Mouse (Mus musculus): ENCODE data around the gene Prickle1. TPM values are rescaled to one million over a fixed set of nuclear protein-coding genes. Genes with fewer than 3 reads are reported as not detected.
A peak's percentile ranks its signal among the peaks of the same experiment; 100 is the strongest.

Gene Prickle1
- polyA plus RNA-seq, 1 experiment from 2014 or later = 16.9 TPM

GRCm38 (mm10) chr15:93615031-93615430, 19.3 kb upstream of the Prickle1 start:
- no peaks in the 10 kb centered on the region for H3K4me1 ChIP-seq
- no peaks in the 10 kb centered on the region for H3K27me3 ChIP-seq
- ATAC-seq (ENCODE audit: low FRiP score, low read depth) = no peak
- H3K4me3 ChIP-seq = no peak overlapping the region
- no peak overlapping the region for H3K27ac ChIP-seq (replicated peaks)
- H3K36me3 ChIP-seq = no peaks in the 10 kb centered on the region
- no peak overlapping the region for H3K4me2 ChIP-seq (replicated peaks)
- H3K9ac ChIP-seq (replicated peaks) = no peak overlapping the region
- WGBS = 76% methylated on average over 3 of the region's 3 CpGs
- H3K9me3 ChIP-seq = peaks cover 8% of the 10 kb centered on the region; the same call in 1 of the 2 replicates

GRCm38 (mm10) chr15:93613606-93614005, 17.9 kb upstream of the Prickle1 start:
- Histone ChIP-seq H3K4me1 (no peaks in the 10 kb centered on the region), H3K9me3 (peaks cover 8% of the 10 kb centered on the region; the same call in 1 of the 2 replicates), H3K4me3 (no peak overlapping the region), H3K36me3 (no peaks in the 10 kb centered on the region), H3K4me2 (replicated peaks) (no peak overlapping the region), H3K27me3 (no peaks in the 10 kb centered on the region), H3K27ac (replicated peaks) (no peak overlapping the region), H3K9ac (replicated peaks) (no peak overlapping the region)
- no peak for ATAC-seq (ENCODE audit: low FRiP score, low read depth)
- 77% methylated on average over 3 of the region's 3 CpGs for WGBS

- no peaks in the 10 kb centered on the region for H3K27me3 ChIP-seq
- no peak for ATAC-seq (ENCODE audit: low FRiP score, low read depth)
- H3K9me3 ChIP-seq = peaks cover 8% of the 10 kb centered on the region; the same call in 1 of the 2 replicates
- WGBS = 87% methylated on average over 16 of the region's 16 CpGs
- H3K27ac ChIP-seq (replicated peaks) = no peak overlapping the region
- no peak overlapping the region for H3K4me2 ChIP-seq (replicated peaks)
- no peak overlapping the region for H3K4me3 ChIP-seq
- H3K4me1 ChIP-seq = no peaks in the 10 kb centered on the region
- no peak overlapping the region for H3K9ac ChIP-seq (replicated peaks)
- no peaks in the 10 kb centered on the region for H3K36me3 ChIP-seq
These were observed 16.0 kb upstream of the Prickle1 start for GRCm38 (mm10) chr15:93611536-93612300.

GRCm38 (mm10) chr15:93610721-93611201, 15.1 kb upstream of the Prickle1 start:
- H3K27me3 ChIP-seq = no peaks in the 10 kb centered on the region
- H3K9ac ChIP-seq (replicated peaks) = no peak overlapping the region
- 77% methylated on average over 19 of the region's 19 CpGs for WGBS
- H3K9me3 ChIP-seq = peaks cover 8% of the 10 kb centered on the region; the same call in 1 of the 2 replicates
- H3K4me1 ChIP-seq = no peaks in the 10 kb centered on the region
- no peak for ATAC-seq (ENCODE audit: low FRiP score, low read depth)
- H3K4me3 ChIP-seq = no peak overlapping the region
- no peaks in the 10 kb centered on the region for H3K36me3 ChIP-seq
- H3K4me2 ChIP-seq (replicated peaks) = no peak overlapping the region
- H3K27ac ChIP-seq (replicated peaks) = no peak overlapping the region

- Histone ChIP-seq H3K9me3 (peaks cover 6% of the 10 kb centered on the region; the same call in 1 of the 2 replicates), H3K36me3 (no peaks in the 10 kb centered on the region), H3K4me2 (replicated peaks) (no peak overlapping the region), H3K4me1 (no peaks in the 10 kb centered on the region), H3K9ac (replicated peaks) (no peak overlapping the region), H3K27me3 (no peaks in the 10 kb centered on the region), H3K27ac (replicated peaks) (no peak overlapping the region), H3K4me3 (no peak overlapping the region)
- 90% methylated on average over 18 of the region's 18 CpGs for WGBS
- no peak for ATAC-seq (ENCODE audit: low FRiP score, low read depth)
These were observed 14.6 kb upstream of the Prickle1 start for GRCm38 (mm10) chr15:93610288-93610687.

- 93% methylated on average over 6 of the region's 6 CpGs for WGBS
- no peaks in the 10 kb centered on the region for H3K36me3 ChIP-seq
- no peak overlapping the region for H3K27ac ChIP-seq (replicated peaks)
- ATAC-seq (ENCODE audit: low FRiP score, low read depth) = no peak
- no peak overlapping the region for H3K9ac ChIP-seq (replicated peaks)
- no peaks in the 10 kb centered on the region for H3K4me1 ChIP-seq
- no peak overlapping the region for H3K4me2 ChIP-seq (replicated peaks)
- no peak overlapping the region for H3K4me3 ChIP-seq
- H3K9me3 ChIP-seq = no peaks in the 10 kb centered on the region
- peaks cover 5% of the 10 kb centered on the region; the same call in 1 of the 2 replicates for H3K27me3 ChIP-seq
These were observed 7.2 kb upstream of the Prickle1 start for GRCm38 (mm10) chr15:93602850-93603249.

GRCm38 (mm10) chr15:93601461-93602015, 5.8 kb upstream of the Prickle1 start:
- Histone ChIP-seq H3K27me3 (peaks cover 10% of the 10 kb centered on the region; the same call in 1 of the 2 replicates), H3K9me3 (no peaks in the 10 kb centered on the region), H3K4me1 (no peaks in the 10 kb centered on the region), H3K36me3 (no peaks in the 10 kb centered on the region), H3K27ac (replicated peaks) (no peak overlapping the region), H3K4me3 (no peak overlapping the region), H3K4me2 (replicated peaks) (no peak overlapping the region), H3K9ac (replicated peaks) (no peak overlapping the region)
- ATAC-seq (ENCODE audit: low FRiP score, low read depth) = no peak
- 92% methylated on average over 13 of the region's 13 CpGs for WGBS

GRCm38 (mm10) chr15:93596991-93597390, 1.3 kb upstream of the Prickle1 start:
- 71% methylated on average over 11 of the region's 11 CpGs for WGBS
- Histone ChIP-seq H3K9ac (replicated peaks) (no peak overlapping the region), H3K4me1 (peaks cover 7% of the 10 kb centered on the region; the same call in 1 of the 2 replicates), H3K27ac (replicated peaks) (no peak overlapping the region), H3K4me2 (replicated peaks) (no peak overlapping the region), H3K36me3 (no peaks in the 10 kb centered on the region), H3K4me3 (no peak overlapping the region), H3K27me3 (peaks cover 16% of the 10 kb centered on the region), H3K9me3 (no peaks in the 10 kb centered on the region)
- ATAC-seq (ENCODE audit: low FRiP score, low read depth) = no peak

GRCm38 (mm10) chr15:93596285-93596684, 594 bp upstream of the Prickle1 start:
- Histone ChIP-seq H3K4me1 (peaks cover 11% of the 10 kb centered on the region), H3K4me3 (peak overlapping the region; percentile 84), H3K27ac (replicated peaks) (no peak overlapping the region), H3K4me2 (replicated peaks) (peak overlapping the region; percentile 95), H3K27me3 (peaks cover 17% of the 10 kb centered on the region), H3K9me3 (no peaks in the 10 kb centered on the region), H3K36me3 (no peaks in the 10 kb centered on the region), H3K9ac (replicated peaks) (peak overlapping the region; percentile 84; the same call in 1 of the 2 replicates)
- ATAC-seq (ENCODE audit: low FRiP score, low read depth) = peak; percentile 61
- 0% methylated on average over 11 of the region's 11 CpGs for WGBS

GRCm38 (mm10) chr15:93594888-93595698, 598 bp downstream of the Prickle1 start:
- ATAC-seq (ENCODE audit: low FRiP score, low read depth) = no peak; the same call in 1 of the 2 replicates
- Histone ChIP-seq H3K27ac (replicated peaks) (peak overlapping the region; percentile 81), H3K4me2 (replicated peaks) (peak overlapping the region; percentile 95), H3K4me3 (peak overlapping the region; percentile 84), H3K4me1 (peaks cover 15% of the 10 kb centered on the region), H3K36me3 (no peaks in the 10 kb centered on the region), H3K27me3 (peaks cover 22% of the 10 kb centered on the region), H3K9ac (replicated peaks) (peak overlapping the region; percentile 84), H3K9me3 (no peaks in the 10 kb centered on the region)
- WGBS = under 1% methylated on average over 56 of the region's 64 CpGs

GRCm38 (mm10) chr15:93594296-93594887, 1.3 kb downstream of the Prickle1 start:
- H3K4me1 ChIP-seq = peaks cover 15% of the 10 kb centered on the region
- H3K4me2 ChIP-seq (replicated peaks) = peak overlapping the region; percentile 95
- ATAC-seq (ENCODE audit: low FRiP score, low read depth) = no peak
- H3K27me3 ChIP-seq = peaks cover 22% of the 10 kb centered on the region
- H3K4me3 ChIP-seq = peak overlapping the region; percentile 84; the same call in 1 of the 2 replicates
- no peak overlapping the region for H3K9ac ChIP-seq (replicated peaks)
- no peak overlapping the region for H3K27ac ChIP-seq (replicated peaks)
- H3K36me3 ChIP-seq = no peaks in the 10 kb centered on the region
- H3K9me3 ChIP-seq = no peaks in the 10 kb centered on the region
- 32% methylated on average over 10 of the region's 10 CpGs for WGBS

Data from midbrain, embryonic 12.5 days (tissue).